Mouse (Mus musculus): ENCODE data around the gene Dok3.

DNA sequence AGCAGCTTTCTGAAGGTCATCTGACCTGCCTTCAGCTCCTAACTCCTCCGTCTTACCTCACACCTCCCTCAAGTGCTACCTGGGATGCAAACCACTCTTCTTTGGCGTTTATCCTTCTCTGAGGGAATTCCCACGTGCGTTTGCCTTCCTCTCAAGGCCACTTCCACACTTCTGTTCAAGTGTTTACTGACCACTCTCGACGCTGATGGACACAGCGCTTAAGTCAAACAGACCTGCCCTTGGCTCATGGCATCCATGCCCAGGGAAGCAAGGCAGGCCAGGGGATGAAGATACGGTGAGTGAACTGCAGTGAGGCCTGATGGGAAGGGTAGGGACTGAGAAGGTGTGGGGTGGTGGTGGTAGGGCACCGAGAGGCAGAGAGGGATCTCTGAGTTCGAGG lies 28.5 kb downstream of the Dok3 start:
- no peak for TF ChIP-seq CTCF (IDR thresholded peaks at IDR 0.05; ENCODE audit: borderline replicate concordance, extremely low read depth, insufficient read depth, insufficient read length)
- no peak for TF ChIP-seq POLR2A (IDR thresholded peaks at IDR 0.05; ENCODE audit: borderline replicate concordance, extremely low read depth, insufficient read depth, insufficient read length, poor library complexity, severe bottlenecking)

All from brain, embryonic 14.5 days (tissue).